Mouse (Mus musculus) liver, embryonic 11.5 days (tissue): Measurements from ENCODE around the gene Gm20458. TPM values are rescaled to one million over a fixed set of nuclear protein-coding genes. Genes with fewer than 3 reads are reported as not detected.

Source experiments
- ATAC-seq: fragments of 200-750 bp; cut with Nextera tagmentation; replicated peaks from 2 replicates; pipeline ENCODE4 v1.8.0; 2017; ENCODE audit warnings: moderate number of reproducible peaks, mild to moderate bottlenecking, moderate TSS enrichment, moderate library complexity; ENCODE audit not compliant: low FRiP score
- DNase-seq: peaks from one replicate; pipeline ENCODE4 v3.0.0-alpha.2; 2017; ENCODE audit warnings: low spot score
- H3K27ac ChIP-seq: fragments of 300-500 bp; sonication (generic); 2 replicates; pipeline ENCODE4 v1.5.1; 2014; ENCODE audit warnings: mild to moderate bottlenecking, low read depth, low read length, control low read depth
- H3K27me3 ChIP-seq: fragments of 300-500 bp; sonication (generic); replicated peaks from 2 replicates; pipeline ENCODE4 v1.6.1; 2014; ENCODE audit warnings: low read length, mixed read lengths; ENCODE audit not compliant: control insufficient read depth, insufficient read depth
- H3K36me3 ChIP-seq: fragments of 300-500 bp; sonication (generic); 2 replicates; pipeline ENCODE4 v1.6.1; 2014; ENCODE audit warnings: mild to moderate bottlenecking, low read length, moderate library complexity, mixed read lengths; ENCODE audit not compliant: control insufficient read depth, insufficient read depth
- H3K4me1 ChIP-seq: fragments of 300-500 bp; sonication (generic); replicated peaks from 2 replicates; pipeline ENCODE4 v1.6.1; 2014; ENCODE audit warnings: low read length, mixed read lengths; ENCODE audit not compliant: control insufficient read depth, insufficient read depth
- H3K4me2 ChIP-seq: fragments of 300-500 bp; sonication (generic); 2 replicates; pipeline ENCODE4 v1.6.1; 2014; ENCODE audit warnings: mild to moderate bottlenecking, control low read depth, moderate library complexity
- H3K4me3 ChIP-seq: fragments of 300-500 bp; sonication (generic); 2 replicates; pipeline ENCODE4 v1.5.1; 2014; ENCODE audit warnings: low read depth, low read length, control low read depth
- H3K9ac ChIP-seq: fragments of 300-500 bp; sonication (generic); 2 replicates; pipeline ENCODE4 v1.6.1; 2014; ENCODE audit warnings: low read depth, low read length, control low read depth
- H3K9me3 ChIP-seq: fragments of 300-500 bp; sonication (generic); 2 replicates; pipeline ENCODE4 v1.6.1; 2016; ENCODE audit warnings: low read length, inconsistent platforms, mixed read lengths; ENCODE audit not compliant: control insufficient read depth
- WGBS: fragments of 180-500 bp; shearing (Covaris S2); extraction: QIAGEN DNeasy Blood & Tissue Kit; methylation state at CpG from one replicate; pipeline ENCODE4 v1.1.7; 2014; 5-methylcytosine and 5-hydroxymethylcytosine counted together
- polyA plus RNA-seq: library from polyadenylated mRNA; unstranded; fragments of >200 nt; fragmentation: Nextera tagmentation; extraction: Ambion mirVana; gene quantifications from 2 replicates; pipeline ENCODE4 v1.2.1, GENCODE M21; 2014

The Gm20458 gene
- 4.4 and 7.4 TPM in 2 replicates for polyA plus RNA-seq

- Histone ChIP-seq H3K9me3 (no peaks in the 10 kb centered on the region), H3K27me3 (no peaks in the 10 kb centered on the region), H3K4me3 (peak within 1 kb of the TSS; percentile 91), H3K36me3 (peaks cover 14% of the 10 kb centered on the region; the same call in 1 of the 2 replicates), H3K4me1 (peaks cover 8% of the 10 kb centered on the region; the same call in 1 of the 2 replicates), H3K4me2 (peak within 1 kb of the TSS; percentile 73), H3K27ac (peak within 1 kb of the TSS; percentile 55), H3K9ac (peak within 1 kb of the TSS; percentile 79)
- ATAC-seq, result peak; percentile 98
- under 1% methylated on average over 68 of the region's 79 CpGs for WGBS
- peak; percentile 92 for DNase-seq
These were observed at the start of gene Gm20458 for GRCm38 (mm10) chr2:164460745-164461551. Gene Gm20458, plus strand, starts transcription at chr2:164460967.

DNA sequence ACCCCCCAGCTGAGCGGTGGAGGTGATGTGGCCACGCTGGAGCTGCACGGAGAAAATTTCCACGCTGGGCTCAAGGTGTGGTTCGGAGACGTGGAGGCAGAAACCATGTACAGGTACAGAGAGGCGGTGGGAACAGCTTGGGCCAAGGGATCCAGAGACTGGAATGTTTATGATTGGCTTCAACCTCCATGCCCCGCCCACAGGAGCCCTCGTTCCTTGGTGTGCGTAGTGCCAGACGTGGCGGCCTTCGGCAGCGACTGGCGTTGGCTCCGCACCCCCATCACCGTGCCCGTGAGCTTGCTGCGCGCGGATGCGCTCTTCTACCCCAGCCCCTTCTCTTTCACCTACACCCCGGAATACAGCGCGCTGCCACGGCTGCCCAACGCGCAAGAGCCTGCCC lies 46.6 kb upstream of the Gm20458 start:
- Histone ChIP-seq H3K27me3 (peaks cover 29% of the 10 kb centered on the region), H3K9ac (no peak overlapping the region), H3K36me3 (no peaks in the 10 kb centered on the region), H3K4me1 (no peaks in the 10 kb centered on the region), H3K4me2 (peak overlapping the region; percentile 44; the same call in 1 of the 2 replicates), H3K27ac (no peak overlapping the region), H3K9me3 (no peaks in the 10 kb centered on the region), H3K4me3 (peak overlapping the region; percentile 21; the same call in 1 of the 2 replicates)
- 25% methylated on average over 28 of the region's 28 CpGs for WGBS
- no peak for DNase-seq
- ATAC-seq, result no peak

GRCm38 (mm10) chr2:164414581-164414980 lies 46.2 kb upstream of the Gm20458 start:
- no peaks in the 10 kb centered on the region for H3K4me1 ChIP-seq
- H3K4me2 ChIP-seq, result peak overlapping the region; percentile 44; the same call in 1 of the 2 replicates
- 57% methylated on average over 10 of the region's 10 CpGs for WGBS
- peak overlapping the region; percentile 21; the same call in 1 of the 2 replicates for H3K4me3 ChIP-seq
- no peak overlapping the region for H3K27ac ChIP-seq
- DNase-seq (no peak), ATAC-seq (no peak)
- H3K27me3 ChIP-seq, result peaks cover 25% of the 10 kb centered on the region
- no peaks in the 10 kb centered on the region for H3K9me3 ChIP-seq
- H3K9ac ChIP-seq, result no peak overlapping the region
- H3K36me3 ChIP-seq, result no peaks in the 10 kb centered on the region

GRCm38 (mm10) chr2:164417198-164417597 lies 43.6 kb upstream of the Gm20458 start:
- Histone ChIP-seq H3K9ac (no peak overlapping the region), H3K27me3 (peaks cover 14% of the 10 kb centered on the region), H3K4me3 (no peak overlapping the region), H3K9me3 (no peaks in the 10 kb centered on the region), H3K27ac (no peak overlapping the region), H3K4me1 (no peaks in the 10 kb centered on the region), H3K4me2 (no peak overlapping the region), H3K36me3 (no peaks in the 10 kb centered on the region)
- no peak for ATAC-seq
- DNase-seq, result no peak
- WGBS, result 1% methylated on average over 2 of the region's 2 CpGs

- ATAC-seq (no peak), DNase-seq (no peak)
- Histone ChIP-seq H3K4me1 (no peaks in the 10 kb centered on the region), H3K4me2 (no peak overlapping the region), H3K9me3 (no peaks in the 10 kb centered on the region), H3K9ac (no peak overlapping the region), H3K36me3 (no peaks in the 10 kb centered on the region), H3K27me3 (peaks cover 14% of the 10 kb centered on the region), H3K4me3 (no peak overlapping the region), H3K27ac (no peak overlapping the region)
- WGBS, result 30% methylated on average over 3 of the region's 3 CpGs
These were observed 42.4 kb upstream of the Gm20458 start for GRCm38 (mm10) chr2:164418308-164418875.

DNA sequence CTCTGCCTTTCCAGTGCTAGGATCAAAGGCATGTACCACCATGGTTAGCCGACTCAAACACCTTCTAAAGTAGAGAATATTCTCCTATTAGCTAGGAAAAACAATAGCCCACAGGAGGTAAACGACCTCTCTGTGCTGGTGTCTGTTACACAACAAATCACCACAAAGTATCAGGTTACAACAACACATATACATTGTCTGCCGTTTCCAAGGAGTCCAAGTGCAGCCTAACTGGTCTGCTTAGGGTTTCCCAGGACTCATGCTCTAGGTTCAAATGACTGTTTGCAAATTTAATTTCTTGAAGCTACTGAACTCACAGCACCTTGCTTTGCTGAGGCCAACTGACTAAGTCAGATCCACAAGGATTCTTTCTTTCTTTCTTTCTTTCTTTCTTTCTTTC lies 41.3 kb upstream of the Gm20458 start:
- Histone ChIP-seq H3K4me3 (no peak overlapping the region), H3K4me1 (no peaks in the 10 kb centered on the region), H3K9ac (no peak overlapping the region), H3K36me3 (peaks cover 9% of the 10 kb centered on the region; the same call in 1 of the 2 replicates), H3K9me3 (no peaks in the 10 kb centered on the region), H3K4me2 (no peak overlapping the region), H3K27ac (no peak overlapping the region), H3K27me3 (peaks cover 5% of the 10 kb centered on the region)
- 13% methylated on average over 3 of the region's 3 CpGs for WGBS
- ATAC-seq (no peak), DNase-seq (no peak)

- Histone ChIP-seq H3K36me3 (peaks cover 9% of the 10 kb centered on the region; the same call in 1 of the 2 replicates), H3K9me3 (no peaks in the 10 kb centered on the region), H3K4me1 (peaks cover under 1% of the 10 kb centered on the region; the same call in 1 of the 2 replicates), H3K27ac (no peak overlapping the region), H3K9ac (no peak overlapping the region), H3K4me2 (no peak overlapping the region), H3K4me3 (no peak overlapping the region), H3K27me3 (no peaks in the 10 kb centered on the region; the same call in 1 of the 2 replicates)
- no peak for DNase-seq
- 85% methylated on average over 7 of the region's 7 CpGs for WGBS
- no peak for ATAC-seq
These were observed 39.5 kb upstream of the Gm20458 start for GRCm38 (mm10) chr2:164421306-164421705.

- 80% methylated on average over 8 of the region's 8 CpGs for WGBS
- Histone ChIP-seq H3K4me3 (no peak overlapping the region), H3K27ac (no peak overlapping the region), H3K4me2 (no peak overlapping the region), H3K4me1 (peaks cover 3% of the 10 kb centered on the region; the same call in 1 of the 2 replicates), H3K36me3 (peaks cover 9% of the 10 kb centered on the region; the same call in 1 of the 2 replicates), H3K27me3 (no peaks in the 10 kb centered on the region; the same call in 1 of the 2 replicates), H3K9ac (no peak overlapping the region), H3K9me3 (no peaks in the 10 kb centered on the region)
- ATAC-seq (no peak), DNase-seq (no peak)
These were observed 38.8 kb upstream of the Gm20458 start for GRCm38 (mm10) chr2:164421979-164422378.
